Mouse (Mus musculus) layer of hippocampus, adult 9-11 months (tissue): ENCODE results near the gene Cyp2t4.
A peak's percentile ranks its signal among the peaks of the same experiment; 100 is the strongest.

Experiments
- DNase-seq: peaks from one replicate; pipeline ENCODE4 v3.0.0; 2022

The Cyp2t4 gene

GRCm38 (mm10) chr7:27185986-27186385 is 32.5 kb downstream of the Cyp2t4 start:
- DNase-seq: no peak

GRCm38 (mm10) chr7:27189271-27189931 is 35.9 kb downstream of the Cyp2t4 start:
- DNase-seq: no peak

- DNase-seq: no peak
Observed at GRCm38 (mm10) chr7:27192434-27192833, 38.9 kb downstream of the Cyp2t4 start.

DNA sequence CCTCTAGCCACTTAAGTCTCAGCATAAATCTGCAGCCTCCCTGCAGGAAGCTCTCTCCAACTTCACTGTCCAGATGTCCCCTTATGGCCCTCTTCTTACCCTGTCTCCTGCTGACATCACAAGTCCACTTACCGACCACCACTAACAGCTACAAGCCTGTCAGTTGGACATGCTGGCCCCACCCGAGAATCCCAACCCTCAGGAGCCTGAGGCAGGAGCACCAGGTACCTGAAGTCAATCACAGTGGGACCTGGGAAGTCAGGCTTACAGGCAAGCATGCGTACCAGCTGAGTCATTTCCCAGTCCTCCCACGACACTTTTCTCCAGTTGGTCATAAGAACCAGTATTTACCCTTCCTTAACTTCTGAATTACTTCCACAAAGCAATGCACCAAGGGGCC is 40.2 kb downstream of the Cyp2t4 start:
- no peak for DNase-seq

DNA sequence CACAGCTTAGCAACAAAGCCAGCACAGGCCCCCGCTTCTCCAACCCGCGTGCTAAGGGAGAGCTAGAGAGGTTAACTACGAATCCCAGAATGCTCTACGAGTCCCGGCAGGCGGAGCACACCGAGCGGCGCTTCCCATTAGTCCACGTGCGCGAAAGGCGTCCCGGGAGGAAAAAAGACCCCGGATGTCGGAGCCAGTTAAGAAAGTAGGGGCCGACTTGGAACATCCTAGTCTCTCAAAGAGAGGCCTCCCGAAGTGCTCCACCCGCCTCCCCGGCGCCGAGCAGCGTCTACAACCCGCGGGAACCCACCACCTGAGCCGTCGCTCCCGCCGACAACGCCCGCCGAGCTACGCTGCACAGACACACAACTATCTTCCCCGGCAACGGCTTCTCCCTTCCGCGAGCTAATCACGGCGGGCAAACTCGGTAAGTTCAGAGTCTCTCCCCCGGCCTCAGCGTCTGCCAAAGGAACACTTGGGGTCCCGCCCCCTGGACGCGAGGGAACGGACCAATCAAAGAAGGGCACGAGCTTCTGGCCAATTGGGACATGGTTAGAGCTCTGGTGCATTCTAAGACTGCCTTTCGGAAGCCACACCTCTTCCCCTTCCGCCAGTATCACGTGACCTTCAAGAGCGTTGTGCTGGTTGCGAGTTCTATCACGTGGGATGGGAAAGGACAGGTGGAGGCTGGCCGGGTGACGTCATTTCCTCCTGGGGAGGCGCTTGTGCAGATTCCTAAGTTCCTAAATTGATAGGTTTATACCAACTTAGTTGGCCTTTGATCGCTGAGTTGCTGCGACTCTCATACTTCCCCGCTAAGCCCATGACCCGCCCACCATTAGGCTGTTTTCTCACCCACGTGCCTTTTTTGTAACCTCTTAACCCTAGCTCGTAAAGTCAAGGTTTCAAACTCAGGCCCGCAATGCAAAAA is 42.4 kb downstream of the Cyp2t4 start, which contains the start of the genes BC024978 and Snrpa:
Gene BC024978 (plus strand): TSS at position 101 of the 931 bp plus-strand sequence.
Gene Snrpa (minus strand): TSS at position 591 of the 931 bp plus-strand sequence.
- DNase-seq: peak; percentile 100

DNA sequence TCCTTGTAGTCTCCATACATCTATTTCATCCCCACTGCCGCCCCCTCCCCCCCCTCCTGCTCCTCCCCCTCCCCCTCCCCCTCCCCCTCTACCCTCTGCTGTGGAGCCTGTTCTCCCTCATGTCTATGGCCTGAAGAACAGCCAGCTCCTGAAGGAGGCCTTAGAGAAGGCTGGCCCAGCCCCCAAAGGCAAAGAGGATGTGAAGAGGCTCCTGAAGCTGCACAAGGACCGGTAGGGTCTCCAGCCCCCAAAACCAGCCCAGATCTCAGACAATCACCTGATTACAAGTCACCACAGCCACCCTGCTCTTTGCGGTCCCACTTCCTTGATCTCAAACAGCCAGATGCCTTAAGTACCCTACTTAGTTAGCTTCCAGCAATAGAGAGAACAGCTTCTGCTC is 43.6 kb downstream of the Cyp2t4 start:
- DNase-seq: no peak

GRCm38 (mm10) chr7:27197634-27198033 is 44.1 kb downstream of the Cyp2t4 start:
- no peak for DNase-seq

DNA sequence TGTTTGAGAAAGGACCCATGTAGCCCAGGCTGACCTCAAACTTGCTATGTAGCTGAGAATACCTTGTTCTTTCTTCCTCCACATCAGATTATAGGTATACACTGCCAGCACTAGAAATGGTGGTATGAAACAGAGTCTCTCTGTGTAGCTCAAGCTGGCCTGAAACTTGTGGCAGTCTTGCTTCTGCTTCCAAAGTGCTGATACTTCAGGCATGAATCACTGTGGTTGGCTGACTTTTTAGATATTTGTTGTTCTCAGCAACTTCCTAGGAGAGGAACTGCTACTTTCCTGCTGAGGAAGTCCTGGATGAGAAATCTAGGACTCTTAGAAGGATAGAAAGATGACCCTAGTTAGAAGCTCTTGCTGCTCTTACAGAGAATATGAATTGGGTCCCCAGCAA is 44.8 kb downstream of the Cyp2t4 start:
- DNase-seq: no peak

DNA sequence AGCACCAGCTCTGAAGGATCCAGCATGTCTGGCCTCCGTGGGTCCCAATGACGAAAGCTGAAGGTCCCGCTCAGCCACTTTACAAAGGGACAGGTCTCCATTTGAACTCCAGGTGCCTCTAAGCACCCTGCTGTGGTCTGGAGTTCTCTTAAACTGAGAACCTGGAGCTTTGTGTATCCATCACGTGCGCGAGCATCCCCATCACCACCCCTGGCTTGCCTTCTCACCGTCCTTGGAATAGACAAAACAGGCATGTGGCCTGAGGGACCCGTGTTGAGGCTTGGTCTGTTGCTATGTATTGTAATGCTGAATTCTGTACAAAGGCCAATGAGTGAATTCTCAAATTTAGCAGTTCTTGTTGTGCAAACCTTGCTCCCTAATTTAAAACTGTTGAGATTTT is 45.3 kb downstream of the Cyp2t4 start:
- no peak for DNase-seq

DNA sequence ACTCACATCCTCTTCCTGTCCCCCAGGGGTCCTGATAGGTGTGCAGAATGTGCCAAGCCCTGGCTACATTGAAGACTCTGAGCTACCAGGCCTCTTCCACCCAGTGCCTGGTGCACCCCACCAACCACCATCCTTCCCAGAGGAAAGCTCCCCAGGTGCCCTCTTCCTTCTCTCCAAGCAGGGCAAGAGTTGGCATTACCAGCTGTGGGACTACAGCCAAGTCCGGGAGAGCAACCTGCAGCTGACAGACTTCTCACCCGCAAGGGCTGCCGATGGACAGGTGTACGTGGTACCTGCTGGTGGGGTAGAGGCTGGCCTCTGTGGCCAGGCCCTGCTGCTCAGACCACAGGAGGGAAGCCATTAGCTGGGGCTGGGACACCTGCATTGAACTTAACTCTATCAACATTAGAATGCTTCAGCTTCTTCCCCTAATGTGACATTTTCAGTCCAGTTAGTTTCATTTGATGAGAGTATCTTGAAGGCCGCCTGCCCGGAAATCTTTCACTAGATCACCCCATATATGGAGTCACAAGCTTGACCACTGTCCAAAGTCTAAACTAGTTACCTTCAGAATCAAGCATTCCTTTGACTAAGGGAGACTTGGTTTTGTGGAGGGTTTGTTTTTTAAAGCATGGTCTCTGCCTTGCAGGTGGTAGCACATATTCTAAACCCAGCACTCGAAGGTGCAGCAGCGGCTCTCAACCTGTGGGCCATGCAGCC is 50.4 kb downstream of the Cyp2t4 start:
- no peak for DNase-seq
